Mouse (Mus musculus) liver, embryonic 14.5 days (tissue): ENCODE data around the gene Spata3.

ENCODE experiments used
- CTCF ChIP-seq: IDR thresholded peaks from 2 replicates; pipeline ENCODE4 v1.5.1; 2016; ENCODE audit warnings: antibody characterized with exemption, low read depth, control low read depth
- EP300 ChIP-seq: IDR thresholded peaks from 2 replicates; pipeline ENCODE4 v1.6.1; 2016; ENCODE audit warnings: antibody characterized with exemption, low read depth

GRCm38 (mm10) chr1:85998012-85998411 lies 18.6 kb upstream of the Spata3 start:
- TF ChIP-seq CTCF (no peak), EP300 (no peak)
